Mouse (Mus musculus) brain, embryonic 14.5 days (tissue): ENCODE measurements at regions not wholly inside any gene's neighbourhood (a gene's known extent, or its start where the extent isn't known, plus 50 kb on each side); places are given as distances from the start of the nearest gene placed in this dataset.

Source experiments
- DNase-seq: peaks from one replicate; pipeline ENCODE4 v3.0.0-alpha.2; 2011; ENCODE audit warnings: low read depth
- CTCF ChIP-seq: fragments of 200-500 bp; IDR thresholded peaks from 2 replicates; pipeline ENCODE4 v1.5.1; 2012; ENCODE audit warnings: inconsistent platforms, mild to moderate bottlenecking, moderate library complexity, borderline replicate concordance; ENCODE audit not compliant: insufficient read depth, insufficient read length; ENCODE audit errors: extremely low read depth
- POLR2A ChIP-seq: fragments of 200-500 bp; IDR thresholded peaks from 2 replicates; pipeline ENCODE4 v1.6.1; 2012; ENCODE audit warnings: mild to moderate bottlenecking, inconsistent platforms, borderline replicate concordance; ENCODE audit not compliant: poor library complexity, insufficient read depth, insufficient read length, severe bottlenecking; ENCODE audit errors: extremely low read depth

GRCm38 (mm10) chr2:145003509-145003908, 164.0 kb upstream of the Slc24a3 start:
- TF ChIP-seq POLR2A (no peak), CTCF (no peak)
- no peak for DNase-seq

DNA sequence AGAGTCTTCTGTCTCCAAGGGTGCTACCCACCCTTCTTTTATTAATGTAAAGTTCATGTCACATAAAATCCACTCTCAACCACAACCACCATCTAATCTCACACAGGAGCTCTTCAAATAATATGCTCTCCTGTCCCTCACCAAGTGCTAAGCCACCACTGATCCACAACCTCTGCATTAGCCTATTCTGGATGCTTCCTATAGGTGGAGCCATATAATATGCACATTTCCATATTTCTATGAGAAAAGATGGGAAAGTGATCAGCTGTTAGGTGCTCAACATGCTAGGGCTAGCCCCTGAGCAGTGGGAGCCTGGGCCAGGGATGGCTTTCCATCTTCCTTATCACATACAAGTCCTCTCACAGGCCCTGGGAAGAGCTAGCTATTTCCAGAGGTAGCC, 156.9 kb upstream of the Slc24a3 start:
- DNase-seq, result no peak
- TF ChIP-seq POLR2A (no peak), CTCF (no peak)

DNA sequence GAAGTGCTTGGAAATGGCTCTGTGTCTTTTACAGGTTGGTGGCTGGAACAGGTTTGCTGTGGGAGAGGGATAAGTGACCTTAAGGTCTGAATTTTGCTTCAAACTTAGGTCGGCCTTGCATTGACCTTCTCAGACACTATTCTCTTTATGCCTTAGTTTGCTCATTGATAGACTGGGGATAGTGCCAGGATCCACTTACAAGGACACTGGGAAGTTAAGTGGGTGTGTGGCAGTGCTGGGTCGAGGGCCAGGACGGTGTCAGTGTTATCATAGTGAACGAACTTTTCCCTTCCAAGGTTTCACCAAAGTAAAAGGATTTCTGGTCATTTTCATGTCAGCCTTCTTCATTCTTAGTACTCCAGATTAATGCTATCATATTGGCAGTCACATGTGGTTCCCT, 156.3 kb upstream of the Slc24a3 start:
- no peak for TF ChIP-seq POLR2A
- no peak for TF ChIP-seq CTCF
- DNase-seq, result no peak

DNA sequence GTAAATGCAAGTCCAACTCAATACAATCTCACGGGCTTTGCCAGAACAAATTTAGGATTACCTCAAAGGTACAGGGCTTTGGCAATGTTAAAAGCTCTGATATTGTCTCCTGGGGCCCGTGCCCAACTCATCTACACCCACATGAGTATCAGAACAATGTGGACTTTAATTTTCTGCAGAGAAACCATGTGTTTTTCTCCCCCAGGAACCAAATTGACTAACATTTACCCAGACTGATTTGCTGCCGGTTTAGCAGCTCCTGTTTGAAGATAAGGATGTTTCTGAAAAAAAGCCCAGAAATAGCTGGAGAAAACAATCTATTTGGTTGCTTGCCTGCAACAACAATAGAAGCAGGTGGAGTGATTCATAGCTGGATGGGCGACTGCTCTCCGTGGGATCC, 151.6 kb upstream of the Slc24a3 start:
- TF ChIP-seq CTCF (no peak), POLR2A (no peak)
- DNase-seq, result no peak

- no peak for DNase-seq
- TF ChIP-seq CTCF (no peak), POLR2A (no peak)
Measured at GRCm38 (mm10) chr2:145016939-145017338, 150.6 kb upstream of the Slc24a3 start.

- peak; percentile 14 for DNase-seq
- TF ChIP-seq CTCF (no peak), POLR2A (no peak)
Measured at GRCm38 (mm10) chr2:145017625-145018167, 149.9 kb upstream of the Slc24a3 start.

DNA sequence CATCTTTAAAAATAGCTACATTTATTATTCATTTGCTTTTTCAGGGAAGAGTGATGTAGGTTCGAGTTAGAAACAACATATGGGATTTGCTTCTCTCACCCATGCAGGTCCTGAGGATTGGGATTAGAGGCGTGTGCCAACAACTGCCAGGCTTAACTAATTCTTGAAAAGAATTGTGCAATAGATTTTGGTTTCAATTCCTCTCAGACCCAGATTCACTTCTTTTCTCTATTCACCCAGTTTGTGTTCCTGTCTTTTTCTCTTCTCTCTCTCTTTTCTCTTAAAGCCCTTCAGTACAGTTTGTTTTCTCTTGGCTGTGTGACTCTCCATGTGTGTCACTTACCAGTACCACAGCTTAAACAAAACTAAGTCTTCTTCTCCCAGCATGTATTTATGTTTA, 119.8 kb upstream of the Slc24a3 start:
- TF ChIP-seq POLR2A (no peak), CTCF (no peak)
- DNase-seq, result no peak

GRCm38 (mm10) chr2:145049655-145050376, 117.7 kb upstream of the Slc24a3 start:
- DNase-seq, result no peak
- no peak for TF ChIP-seq POLR2A
- no peak for TF ChIP-seq CTCF

DNA sequence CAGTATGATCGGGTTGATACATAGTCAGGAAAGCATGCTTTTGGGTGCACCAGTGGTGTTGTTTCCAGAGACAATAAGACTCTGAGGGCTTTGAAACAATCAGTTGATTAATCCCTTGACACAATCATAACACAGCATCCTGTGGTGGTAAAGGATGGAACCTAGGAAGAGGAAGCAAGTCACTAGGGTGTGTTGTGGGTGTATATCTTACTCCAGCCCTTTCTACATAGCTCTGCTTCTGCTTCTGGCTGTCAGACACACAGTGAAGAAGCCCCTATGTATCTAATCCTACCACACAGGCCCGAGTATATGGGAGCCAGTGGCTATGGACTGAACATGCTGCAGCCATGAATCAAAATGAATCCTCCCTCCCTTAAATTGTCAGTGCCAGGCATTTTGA, 115.1 kb upstream of the Slc24a3 start:
- no peak for DNase-seq
- TF ChIP-seq CTCF (no peak), POLR2A (no peak)

- no peak for TF ChIP-seq CTCF
- no peak for TF ChIP-seq POLR2A
- DNase-seq, result no peak
Measured at GRCm38 (mm10) chr2:145056219-145056618, 111.3 kb upstream of the Slc24a3 start.

- TF ChIP-seq CTCF (no peak), POLR2A (no peak)
- no peak for DNase-seq
Measured at GRCm38 (mm10) chr2:145056762-145057161, 110.8 kb upstream of the Slc24a3 start.

- DNase-seq, result peak; percentile 19
- TF ChIP-seq CTCF, result no peak
- TF ChIP-seq POLR2A, result no peak
Measured at GRCm38 (mm10) chr2:145069931-145070330, 97.6 kb upstream of the Slc24a3 start.
